Mouse (Mus musculus): ENCODE measurements around the gene Rfx8. TPM values are rescaled to one million over a fixed set of nuclear protein-coding genes. Genes with fewer than 3 reads are reported as not detected.

Gene Rfx8
- polyA plus RNA-seq, 1 experiment from 2014 or later, result not detected

DNA sequence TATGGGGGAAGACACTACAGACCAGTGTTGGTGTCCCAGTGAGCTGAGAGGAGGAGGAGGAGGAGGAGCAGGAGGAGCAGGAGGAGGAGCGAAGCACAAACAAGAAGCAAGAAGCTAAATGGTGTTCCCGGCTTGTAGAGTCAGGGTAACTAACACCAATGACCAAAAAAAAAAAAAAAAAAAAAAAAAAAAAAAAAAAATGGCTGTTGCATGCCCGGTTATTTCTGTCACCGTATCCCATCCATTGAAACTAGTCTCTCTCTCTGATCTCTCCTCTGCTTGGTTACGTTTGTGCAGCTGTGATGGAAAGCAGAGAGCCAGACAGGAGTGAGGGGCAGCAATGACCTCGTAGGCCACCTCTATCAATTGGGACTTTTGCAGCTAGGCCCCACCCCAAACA, 105.3 kb downstream of the Rfx8 start:
- H3K4me1 ChIP-seq (ENCODE audit: insufficient read depth), result peaks cover 2% of the 10 kb centered on the region; the same call in 1 of the 2 replicates
- ATAC-seq (no peak), DNase-seq (no peak)
- H3K9me3 ChIP-seq (ENCODE audit: low read length), result no peaks in the 10 kb centered on the region
- WGBS (ENCODE audit: insufficient replicate concordance), result 51% methylated on average over 6 of the region's 6 CpGs
- TF ChIP-seq CTCF (IDR thresholded peaks at IDR 0.05; ENCODE audit: low read depth) (no peak), EP300 (IDR thresholded peaks at IDR 0.05; ENCODE audit: low read depth) (no peak)
- H3K27me3 ChIP-seq (ENCODE audit: insufficient read depth, low read length), result no peaks in the 10 kb centered on the region
- H3K4me2 ChIP-seq (ENCODE audit: low read depth, low read length), result peak overlapping the region; percentile 36; the same call in 1 of the 2 replicates
- no peak overlapping the region for H3K4me3 ChIP-seq (ENCODE audit: low read depth, low read length)
- H3K9ac ChIP-seq (replicated peaks), result no peak overlapping the region
- no peaks in the 10 kb centered on the region for H3K36me3 ChIP-seq (replicated peaks; ENCODE audit: insufficient read depth, low read length)
- H3K27ac ChIP-seq (ENCODE audit: low read depth), result no peak overlapping the region

Other genes with a start within 250 kb of the Rfx8 start
- gene Tbc1d8, start 242.2 kb downstream of the Rfx8 start, polyA plus RNA-seq (2015; fragmentation: Nextera tagmentation; extraction: Ambion mirVana), result 7.2 and 8.8 TPM in 2 replicates
- gene Cnot11, start 186.0 kb downstream of the Rfx8 start, polyA plus RNA-seq (2015; fragmentation: Nextera tagmentation; extraction: Ambion mirVana), result 5.9 and 7.7 TPM in 2 replicates
- gene Rnf149, start 143.6 kb downstream of the Rfx8 start, polyA plus RNA-seq (2015; fragmentation: Nextera tagmentation; extraction: Ambion mirVana), result 25.9 and 26.9 TPM in 2 replicates
- gene Creg2, start 69.5 kb downstream of the Rfx8 start, polyA plus RNA-seq (2015; fragmentation: Nextera tagmentation; extraction: Ambion mirVana), result not detected in 2 replicates
- gene Gm3646, start 84.3 kb upstream of the Rfx8 start, polyA plus RNA-seq (2015; fragmentation: Nextera tagmentation; extraction: Ambion mirVana), result not detected in 2 replicates
- gene Map4k4, start 179.9 kb upstream of the Rfx8 start, polyA plus RNA-seq (2015; fragmentation: Nextera tagmentation; extraction: Ambion mirVana), result 4.0 and 4.2 TPM in 2 replicates